Mouse (Mus musculus): ENCODE results near the gene Klk1b24. TPM values are rescaled to one million over a fixed set of nuclear protein-coding genes. Genes with fewer than 3 reads are reported as not detected.
"Not testable (repeated sequence)": the region's sequence is repeated elsewhere in the genome, so short reads cannot be mapped to it uniquely, and the experiment has no call there.

Gene Klk1b24
- not detected in 2 replicates for polyA plus RNA-seq (2014; fragmentation: Nextera tagmentation; extraction: Ambion mirVana)

- H3K27me3 ChIP-seq (ENCODE audit: insufficient read depth, low read length); H3K9ac ChIP-seq; DNase-seq; H3K9me3 ChIP-seq (ENCODE audit: low read depth, low read length); H3K4me1 ChIP-seq (ENCODE audit: insufficient read depth); H3K27ac ChIP-seq (ENCODE audit: low read depth); H3K4me3 ChIP-seq (ENCODE audit: low read depth, low read length); ATAC-seq (ENCODE audit: insufficient read depth); H3K36me3 ChIP-seq (ENCODE audit: insufficient read depth); H3K4me2 ChIP-seq: not testable (repeated sequence)
Measured at GRCm38 (mm10) chr7:44187936-44188335, at the start of gene Klk1b24. TSS of gene Klk1b24 (plus strand) at chr7:44188236.

- no peak overlapping the region for H3K4me3 ChIP-seq (ENCODE audit: low read depth, low read length)
- H3K4me1 ChIP-seq (ENCODE audit: insufficient read depth), result no peaks in the 10 kb centered on the region
- TF ChIP-seq CTCF (IDR thresholded peaks at IDR 0.05; ENCODE audit: low read depth), result no peak
- ATAC-seq (ENCODE audit: insufficient read depth) (no peak), DNase-seq (no peak)
- H3K36me3 ChIP-seq (ENCODE audit: insufficient read depth), result no peaks in the 10 kb centered on the region
- H3K9me3 ChIP-seq (ENCODE audit: low read depth, low read length), result no peaks in the 10 kb centered on the region
- no peak overlapping the region for H3K27ac ChIP-seq (ENCODE audit: low read depth)
- no peaks in the 10 kb centered on the region for H3K27me3 ChIP-seq (ENCODE audit: insufficient read depth, low read length)
- WGBS, result 62% methylated on average over 9 of the region's 9 CpGs
- H3K9ac ChIP-seq, result no peak overlapping the region
- no peak overlapping the region for H3K4me2 ChIP-seq
Measured at GRCm38 (mm10) chr7:44179299-44180045, 8.6 kb upstream of the Klk1b24 start.

GRCm38 (mm10) chr7:44186516-44186915 is 1.5 kb upstream of the Klk1b24 start:
- not testable (repeated sequence) for H3K9me3 ChIP-seq (ENCODE audit: low read depth, low read length); H3K9ac ChIP-seq; H3K4me3 ChIP-seq (ENCODE audit: low read depth, low read length); ATAC-seq (ENCODE audit: insufficient read depth); H3K36me3 ChIP-seq (ENCODE audit: insufficient read depth); H3K4me2 ChIP-seq; H3K27ac ChIP-seq (ENCODE audit: low read depth); H3K27me3 ChIP-seq (ENCODE audit: insufficient read depth, low read length); H3K4me1 ChIP-seq (ENCODE audit: insufficient read depth)
- peak; percentile 1 for DNase-seq
- WGBS, result 52% methylated on average over 8 of the region's 8 CpGs

GRCm38 (mm10) chr7:44193466-44193865 is 5.4 kb downstream of the Klk1b24 start:
- not testable (repeated sequence) for H3K4me2 ChIP-seq; H3K36me3 ChIP-seq (ENCODE audit: insufficient read depth); H3K4me1 ChIP-seq (ENCODE audit: insufficient read depth); DNase-seq; H3K9me3 ChIP-seq (ENCODE audit: low read depth, low read length); H3K4me3 ChIP-seq (ENCODE audit: low read depth, low read length); H3K27me3 ChIP-seq (ENCODE audit: insufficient read depth, low read length); ATAC-seq (ENCODE audit: insufficient read depth); H3K9ac ChIP-seq; H3K27ac ChIP-seq (ENCODE audit: low read depth)
- 87% methylated on average over 1 of the region's 1 CpGs for WGBS

- WGBS, result 63% methylated on average over 3 of the region's 3 CpGs
- no peak within 1 kb of the TSS for H3K9ac ChIP-seq
- H3K4me3 ChIP-seq (ENCODE audit: low read depth, low read length), result no peak within 1 kb of the TSS
- TF ChIP-seq CTCF (IDR thresholded peaks at IDR 0.05; ENCODE audit: low read depth), result no peak
- no peak for ATAC-seq (ENCODE audit: insufficient read depth)
- H3K9me3 ChIP-seq (ENCODE audit: low read depth, low read length), result no peaks in the 10 kb centered on the region
- H3K27ac ChIP-seq (ENCODE audit: low read depth), result no peak within 1 kb of the TSS
- no peak for DNase-seq
- H3K4me1 ChIP-seq (ENCODE audit: insufficient read depth), result no peaks in the 10 kb centered on the region
- no peak within 1 kb of the TSS for H3K4me2 ChIP-seq
- H3K27me3 ChIP-seq (ENCODE audit: insufficient read depth, low read length), result no peaks in the 10 kb centered on the region
- H3K36me3 ChIP-seq (ENCODE audit: insufficient read depth), result no peaks in the 10 kb centered on the region
Measured at GRCm38 (mm10) chr7:44197891-44198290, 9.9 kb downstream of the Klk1b24 start, which contains the start of gene Klk1b3. TSS of gene Klk1b3 (plus strand) at chr7:44198191.

- WGBS, result 32% methylated on average over 3 of the region's 3 CpGs
Measured at GRCm38 (mm10) chr7:44207135-44207534, 19.1 kb downstream of the Klk1b24 start, which contains the start of gene Klk1b4. TSS of gene Klk1b4 (plus strand) at chr7:44207435.

GRCm38 (mm10) chr7:44208307-44208706 is 20.3 kb downstream of the Klk1b24 start:
- no peak for TF ChIP-seq CTCF (IDR thresholded peaks at IDR 0.05; ENCODE audit: low read depth)
- Histone ChIP-seq H3K36me3 (ENCODE audit: insufficient read depth) (no peaks in the 10 kb centered on the region), H3K9me3 (ENCODE audit: low read depth, low read length) (no peaks in the 10 kb centered on the region), H3K4me3 (ENCODE audit: low read depth, low read length) (no peak overlapping the region), H3K27ac (ENCODE audit: low read depth) (no peak overlapping the region), H3K4me1 (ENCODE audit: insufficient read depth) (no peaks in the 10 kb centered on the region), H3K27me3 (ENCODE audit: insufficient read depth, low read length) (no peaks in the 10 kb centered on the region), H3K9ac (no peak overlapping the region), H3K4me2 (no peak overlapping the region)
- 74% methylated on average over 3 of the region's 3 CpGs for WGBS
- no peak for DNase-seq
- no peak for ATAC-seq (ENCODE audit: insufficient read depth)

More at GRCm38 (mm10) chr7:44207135-44207534, 19.1 kb downstream of the Klk1b24 start, which contains the start of gene Klk1b4:
- H3K4me3 ChIP-seq (ENCODE audit: low read depth, low read length); ATAC-seq (ENCODE audit: insufficient read depth); H3K27me3 ChIP-seq (ENCODE audit: insufficient read depth, low read length); H3K4me1 ChIP-seq (ENCODE audit: insufficient read depth); H3K9ac ChIP-seq; H3K9me3 ChIP-seq (ENCODE audit: low read depth, low read length); H3K36me3 ChIP-seq (ENCODE audit: insufficient read depth); H3K27ac ChIP-seq (ENCODE audit: low read depth); DNase-seq; H3K4me2 ChIP-seq: not testable (repeated sequence)
